8 mouse cellular contexts compared by ENCODE assay signal in the genomic region with DNA sequence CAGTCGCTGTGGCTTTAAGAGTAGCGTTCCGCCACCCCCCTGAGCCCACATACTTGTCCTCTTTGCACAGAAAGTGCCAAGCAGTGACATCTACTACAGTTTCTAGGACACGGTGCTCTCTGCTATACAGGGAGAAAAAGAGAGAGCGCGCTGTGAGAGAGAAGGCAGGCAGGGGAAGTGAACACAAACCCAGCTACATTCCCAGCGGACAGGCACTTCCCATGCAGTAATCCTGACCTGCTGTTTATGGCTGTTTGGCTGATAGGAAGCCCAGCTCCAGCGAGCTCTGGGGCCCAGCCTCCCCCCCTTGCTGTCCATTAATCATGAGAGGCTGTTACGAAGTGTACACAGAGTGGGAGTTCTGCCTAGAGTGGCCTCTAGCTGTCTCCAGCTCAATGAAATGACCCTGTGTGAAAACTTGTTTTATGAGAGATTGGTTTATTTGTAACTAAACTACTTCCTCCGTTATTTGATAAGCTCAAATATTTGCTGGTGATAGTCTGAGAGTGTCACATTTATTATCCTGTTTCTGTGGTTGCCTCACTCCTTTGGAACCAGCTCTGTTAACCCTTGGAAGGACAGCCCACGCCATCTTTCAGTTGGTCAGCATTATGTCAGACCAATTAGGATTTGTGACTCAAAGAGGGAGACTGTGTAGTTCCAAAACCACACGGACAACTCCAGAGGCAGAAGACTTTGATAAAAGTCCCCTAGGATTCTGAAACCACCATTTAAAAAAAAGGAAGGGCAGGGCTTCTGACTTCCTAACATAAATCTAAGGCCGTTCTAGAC.
DNase-seq lines count a peak whose midpoint lies in the region; ATAC-seq and TF ChIP-seq lines count a peak whose summit lies in the region.

No protein-coding gene starts in this region.

- peak overlapping the region; percentile 60 for H3K9ac ChIP-seq in lung, embryonic 16.5 days (ENCODE audit: low read length)

- no peaks in the 10 kb centered on the region for H3K9me3 ChIP-seq in lung, embryonic 16.5 days (ENCODE audit: control insufficient read depth, low read length)

- peak overlapping the region; percentile 55 for H3K4me2 ChIP-seq in lung, embryonic 16.5 days (ENCODE audit: low read depth, low read length)

- peaks cover 6% of the 10 kb centered on the region; the same call in 1 of the 2 replicates for H3K4me1 ChIP-seq in cerebellum, adult 2 months (ENCODE audit: control insufficient read depth, insufficient read depth, low read length)
- peaks cover 17% of the 10 kb centered on the region for H3K4me1 ChIP-seq in lung, embryonic 16.5 days (replicated peaks; ENCODE audit: control insufficient read depth, insufficient read depth, low read length)

- H3K4me3 ChIP-seq in cerebellum, adult 2 months (replicated peaks; ENCODE audit: insufficient read depth, low read depth, low read length): peak overlapping the region; percentile 44
- peak overlapping the region; percentile 46 for H3K4me3 ChIP-seq in lung, embryonic 16.5 days (ENCODE audit: low read length)

- peak; percentile 84 for ATAC-seq in frontal cortex, adult (ENCODE audit: low TSS enrichment)
- peak; percentile 74 to 77 for ATAC-seq in hematopoietic stem cell, adult 5-6 weeks (replicated peaks in 1 of 2; ENCODE audit: insufficient read depth in 1 of 2, low FRiP score in 2 of 2, low TSS enrichment in 1 of 2, low read depth in 1 of 2, poor library complexity in 2 of 2, severe bottlenecking in 2 of 2)
- ATAC-seq in lung, embryonic 16.5 days (ENCODE audit: low read depth): peak; percentile 97

- 1% methylated on average over 13 of the region's 13 CpGs for WGBS in cerebellum, adult 2 months
- WGBS in lung, embryonic 16.5 days: under 1% methylated on average over 13 of the region's 13 CpGs

- H3K27ac ChIP-seq in cerebellum, adult 2 months (ENCODE audit: insufficient read depth, low read length): peak overlapping the region; percentile 86
- H3K27ac ChIP-seq in lung, embryonic 16.5 days (ENCODE audit: low read length): peak overlapping the region; percentile 97

- TF ChIP-seq CTCF in cerebellum, adult 2 months (IDR thresholded peaks at IDR 0.05; ENCODE audit: borderline replicate concordance, insufficient read depth, low read depth, low read length): no peak; the same call in 1 of the 2 replicates

- no peaks in the 10 kb centered on the region for H3K36me3 ChIP-seq in lung, embryonic 16.5 days (ENCODE audit: control insufficient read depth, insufficient read depth, low read length)

- no peaks in the 10 kb centered on the region for H3K27me3 ChIP-seq in cerebellum, adult 2 months (ENCODE audit: control insufficient read depth, insufficient read depth, low read length)
- H3K27me3 ChIP-seq in lung, embryonic 16.5 days (ENCODE audit: control insufficient read depth, insufficient read depth, low read depth, low read length): no peaks in the 10 kb centered on the region

- peak; percentile 72; the same call in 1 of the 2 replicates for TF ChIP-seq POLR2A in cerebellum, adult 2 months (IDR thresholded peaks at IDR 0.05; ENCODE audit: borderline replicate concordance, insufficient read depth, low read length)

- peak; percentile 89 for DNase-seq in Muller cell, postnatal 12 days (ENCODE audit: inconsistent ontology term)
- peak; percentile 83 to 91 for DNase-seq in cerebellum, adult 2 months
- DNase-seq in layer of hippocampus, postnatal 10 days (ENCODE audit: low spot score in 2 of 2): peak; percentile 68 to 77
- DNase-seq in ovary, postnatal 10 days (ENCODE audit: low spot score): peak; percentile 49
- peak; percentile 40 to 53 for DNase-seq in thymus, postnatal 36 days

Comparison
In these comparisons a context has a peak if more than half of its experiments do, and no peak if none do; other contexts are left out.
1. Peak in every context shown above with its lines: DNase-seq, ATAC-seq, H3K4me3 ChIP-seq and H3K27ac ChIP-seq.